Mouse (Mus musculus): ENCODE measurements at regions not wholly inside any gene's neighbourhood (a gene's known extent, or its start where the extent isn't known, plus 50 kb on each side); places are given as distances from the start of the nearest gene placed in this dataset.

GRCm38 (mm10) chr7:96108768-96109167 lies 62.3 kb upstream of the Tenm4 start:
- DNase-seq, result no peak

GRCm38 (mm10) chr7:96120142-96120541 lies 50.9 kb upstream of the Tenm4 start:
- DNase-seq, result no peak
